Mouse (Mus musculus) layer of hippocampus, postnatal 14 days (tissue): ENCODE results near the gene Il1rl1. TPM values are rescaled to one million over a fixed set of nuclear protein-coding genes. Genes with fewer than 3 reads are reported as not detected.
A peak's percentile ranks its signal among the peaks of the same experiment; 100 is the strongest.

Source experiments
- DNase-seq, 2 experiments: peaks; one replicate each; pipeline ENCODE4 v3.0.0; 2021 to 2022; ENCODE audit warnings: low spot score in 2 of 2, mixed read lengths in 1 of 2
- long read RNA-seq, 2 experiments: library from polyadenylated mRNA; stranded (forward); transcript quantifications; one replicate each; pipeline ENCODE4 v2.0.0; 2021
- total RNA-seq, 2 experiments: library from RNA; stranded (reverse); gene quantifications; 2 replicates each; pipeline ENCODE4 v1.2.3; 2021

Il1rl1 gene
- under 1 TPM; 0.17 to 0.48 TPM for total RNA-seq
- long read RNA-seq, experiment 1 = 0 reads
- long read RNA-seq, experiment 2 = 0 reads

DNA sequence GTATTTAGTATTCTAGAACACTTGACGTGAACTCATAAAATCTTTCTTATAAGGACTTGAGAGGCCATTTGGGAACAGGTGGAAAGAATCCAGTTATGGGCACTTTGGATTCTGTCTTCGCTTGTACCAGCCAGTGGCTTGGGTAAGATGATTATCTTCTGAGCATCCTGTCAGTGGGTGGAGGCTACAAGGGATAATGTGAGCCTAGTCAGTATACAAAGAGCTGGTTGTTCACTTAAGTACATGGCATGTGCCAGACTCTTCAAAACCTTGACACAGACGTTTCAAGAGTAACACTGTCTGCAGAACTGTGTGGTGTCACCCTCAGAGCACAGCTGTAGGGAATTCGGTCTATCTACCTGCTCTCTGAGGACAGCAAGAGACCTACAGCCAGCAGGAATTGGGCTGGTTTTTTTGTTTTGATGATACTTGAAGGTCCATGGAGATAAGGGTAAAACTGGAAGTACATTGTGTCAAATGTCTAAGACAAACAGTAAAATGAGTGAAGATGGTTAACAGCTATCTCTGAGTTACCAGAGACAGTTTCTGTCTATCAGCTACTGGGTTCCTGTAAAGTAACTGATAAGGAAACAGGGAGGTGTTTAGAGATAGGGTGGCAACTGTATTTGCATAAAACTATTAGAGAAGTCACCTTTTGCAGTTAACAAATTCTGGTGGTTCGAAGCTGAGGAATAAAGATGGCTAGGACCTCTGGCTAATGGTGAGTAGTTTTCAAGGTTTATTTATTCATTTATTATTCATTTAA is at the start of gene Il1rl1:
TSS of gene Il1rl1 (plus strand) at position 661 of the 766 bp plus-strand sequence.
- DNase-seq = no peak

DNA sequence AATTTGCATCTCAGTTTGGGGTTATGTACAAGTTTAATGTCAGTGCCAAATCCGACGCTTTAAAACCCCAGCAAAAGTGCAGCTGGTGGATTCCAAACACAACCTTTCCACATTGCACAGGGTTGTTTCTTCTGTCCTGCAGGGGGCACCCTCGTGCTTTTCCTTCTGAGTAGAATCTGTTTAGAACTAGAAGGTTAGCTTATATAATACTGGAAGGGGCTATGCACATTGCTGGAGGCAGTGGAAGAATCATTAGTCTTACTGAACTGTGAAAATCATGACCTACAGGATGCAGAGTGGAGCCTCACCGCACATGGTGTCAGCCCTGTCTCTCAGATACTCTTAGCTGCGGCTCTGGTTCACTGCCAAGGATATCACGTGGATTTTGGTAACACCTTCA is 49.3 kb upstream of the Il1rl1 start:
- DNase-seq = peak; percentile 63 to 77

DNA sequence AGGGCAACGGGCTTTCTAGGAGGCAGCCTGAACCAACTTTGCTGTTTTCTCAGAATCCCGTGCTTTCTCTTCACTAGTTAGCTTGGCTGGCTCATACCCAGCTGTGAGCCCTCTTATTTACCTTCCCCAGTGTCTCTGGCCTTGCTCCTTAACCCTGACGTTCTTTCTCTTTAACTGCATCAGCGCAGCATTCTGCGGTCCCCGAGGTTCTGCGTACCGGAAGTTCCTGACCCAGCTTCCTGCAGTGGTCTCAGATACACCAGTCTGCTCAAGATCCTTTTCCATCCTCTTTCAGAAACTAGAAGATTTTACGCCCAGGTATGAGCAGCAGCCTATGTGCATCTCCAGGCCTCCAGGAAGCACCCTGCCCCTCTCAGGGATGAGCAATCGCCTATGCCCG is 48.4 kb upstream of the Il1rl1 start:
- DNase-seq = no peak

DNA sequence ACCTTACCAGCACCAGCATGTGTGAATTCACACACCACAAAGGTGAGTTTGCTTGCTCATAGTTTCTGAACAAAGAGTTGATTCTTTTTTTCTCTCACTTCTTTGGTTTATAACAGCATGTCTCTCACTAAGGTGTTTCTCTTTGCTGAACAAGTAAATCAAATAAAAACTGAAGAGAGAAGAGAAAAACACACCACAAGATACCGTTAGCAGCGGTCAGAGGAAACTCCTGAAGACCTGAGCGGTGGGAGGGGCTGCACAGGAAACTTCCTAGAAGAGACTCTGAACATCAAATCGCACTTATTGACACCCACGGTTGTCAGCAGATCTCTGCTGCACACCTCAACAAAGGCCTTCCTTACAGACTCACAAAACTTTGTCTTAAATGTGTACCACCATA is 46.5 kb upstream of the Il1rl1 start:
- DNase-seq = no peak

DNA sequence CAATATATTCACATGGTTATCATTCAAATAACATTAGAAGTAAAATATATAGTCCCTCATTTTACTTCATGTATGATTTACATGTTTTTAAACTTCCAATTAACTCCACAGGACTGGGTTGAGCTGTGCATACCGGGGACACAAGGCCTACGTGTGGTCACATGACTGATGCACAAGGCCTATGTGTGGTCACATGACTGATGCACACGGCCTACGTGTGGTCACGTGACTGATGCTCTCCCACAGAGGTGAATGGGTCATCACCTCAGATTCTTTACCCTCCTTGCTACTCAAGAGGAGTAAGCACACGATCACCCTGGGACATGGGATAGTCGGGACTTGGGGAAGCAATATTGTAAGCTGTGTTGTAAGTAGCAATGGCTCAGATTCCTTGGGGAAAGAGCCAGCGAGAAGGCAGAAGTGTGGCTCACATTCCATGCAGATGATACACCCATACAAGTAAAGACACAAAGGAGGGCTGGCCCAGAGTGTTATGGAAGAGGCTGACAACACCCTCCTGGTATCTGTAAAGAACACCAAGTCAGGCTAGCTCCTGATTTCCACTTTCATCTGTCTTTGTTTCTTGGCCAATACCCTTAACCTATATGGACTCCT is 44.3 kb upstream of the Il1rl1 start:
- DNase-seq = no peak

DNA sequence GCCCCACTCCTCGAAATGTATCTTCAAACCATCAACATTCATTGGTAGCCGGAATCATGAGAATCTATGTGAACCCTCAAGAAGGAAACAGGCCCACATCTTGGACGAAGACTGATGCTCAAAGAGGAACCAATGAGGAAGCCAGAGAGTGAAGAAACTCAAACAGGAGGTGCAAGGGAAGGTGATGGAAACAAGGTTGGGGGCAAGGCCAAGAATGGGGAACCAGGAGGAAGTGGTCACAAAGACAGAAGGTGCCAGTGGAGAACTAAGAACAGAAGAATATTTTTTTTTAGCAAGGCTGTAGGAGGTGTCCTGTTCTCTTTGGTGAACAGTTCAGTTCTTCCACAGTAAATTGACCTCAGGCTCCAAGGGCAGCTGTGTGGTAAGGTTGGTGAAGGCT is 38.0 kb upstream of the Il1rl1 start:
- no peak for DNase-seq

DNA sequence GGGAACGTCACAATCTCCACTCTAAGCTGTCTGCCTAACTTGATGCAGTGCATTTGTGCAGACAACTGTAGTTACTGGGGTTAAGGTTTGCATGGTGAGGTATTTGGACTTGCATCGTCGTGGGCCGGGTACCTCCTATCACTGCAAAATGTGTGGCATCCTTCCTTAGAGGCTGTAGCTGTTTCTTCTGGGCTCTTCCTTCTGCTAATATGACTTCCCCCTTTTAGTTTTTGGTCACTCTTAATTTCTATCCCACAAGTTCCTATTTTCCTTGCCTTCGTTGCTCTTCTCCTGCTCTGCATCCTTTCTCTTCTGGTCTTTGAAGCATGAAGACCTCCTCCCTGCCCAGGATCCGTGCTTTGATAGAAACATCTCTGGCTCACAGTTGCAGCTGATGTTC is 36.8 kb upstream of the Il1rl1 start:
- no peak for DNase-seq

DNA sequence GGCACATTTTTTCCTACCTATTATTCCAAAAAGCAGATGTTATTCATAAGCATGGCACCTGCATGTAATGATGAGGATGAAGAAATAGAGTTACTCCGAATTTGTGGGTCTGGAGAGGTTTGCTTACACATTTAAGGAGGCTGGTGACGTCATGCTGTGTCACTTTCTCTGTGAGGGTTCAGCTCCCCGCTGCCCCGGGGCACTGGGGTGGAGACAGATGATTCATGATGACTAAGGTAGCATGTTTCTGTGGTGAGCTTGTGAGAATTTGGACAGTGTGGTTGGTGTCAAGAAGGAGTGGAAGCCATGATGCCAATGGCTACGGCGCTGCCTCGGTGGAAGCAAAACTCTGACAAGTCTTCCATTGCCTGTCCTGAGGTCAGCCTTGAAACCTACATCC is 36.2 kb upstream of the Il1rl1 start:
- DNase-seq = no peak

DNA sequence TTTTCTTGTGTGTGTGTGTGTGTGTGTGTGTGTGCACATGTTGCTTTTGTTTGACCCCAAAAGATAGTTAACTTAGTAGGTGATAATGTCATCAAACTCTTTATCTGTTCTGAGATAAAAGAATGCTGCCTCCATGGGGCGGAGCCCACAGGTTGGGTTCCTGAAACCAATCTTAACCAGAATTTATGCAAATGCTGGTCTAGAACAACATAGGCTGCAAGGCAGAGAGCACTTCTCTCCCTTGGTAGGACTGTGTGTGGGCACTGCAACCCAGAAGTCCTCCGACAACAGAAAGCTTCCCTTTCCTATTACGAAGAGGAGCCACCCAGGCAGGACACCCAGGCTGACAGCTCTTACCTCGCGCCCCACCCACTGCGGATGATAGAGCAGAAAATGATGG is 29.7 kb upstream of the Il1rl1 start:
- DNase-seq = no peak

DNA sequence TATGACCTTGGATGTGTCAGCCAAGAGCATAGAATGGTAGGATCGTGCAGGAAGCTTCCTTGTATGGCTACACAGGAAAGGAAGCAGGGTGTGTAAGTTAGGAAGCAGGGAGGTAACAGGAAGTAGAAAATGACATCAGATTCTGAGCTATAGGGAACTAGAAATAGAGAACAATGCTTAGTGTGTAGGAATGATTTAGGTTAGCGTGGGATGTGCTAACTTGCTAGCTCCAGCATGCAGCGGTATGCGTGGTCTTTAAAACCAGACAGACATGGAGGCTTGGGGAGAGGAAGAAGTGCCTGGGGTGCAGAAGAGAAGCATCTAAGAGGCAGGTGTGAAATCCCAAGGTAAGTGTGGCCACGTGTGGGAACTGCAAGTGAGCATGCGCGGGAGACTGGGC is 24.7 kb upstream of the Il1rl1 start:
- no peak for DNase-seq

DNA sequence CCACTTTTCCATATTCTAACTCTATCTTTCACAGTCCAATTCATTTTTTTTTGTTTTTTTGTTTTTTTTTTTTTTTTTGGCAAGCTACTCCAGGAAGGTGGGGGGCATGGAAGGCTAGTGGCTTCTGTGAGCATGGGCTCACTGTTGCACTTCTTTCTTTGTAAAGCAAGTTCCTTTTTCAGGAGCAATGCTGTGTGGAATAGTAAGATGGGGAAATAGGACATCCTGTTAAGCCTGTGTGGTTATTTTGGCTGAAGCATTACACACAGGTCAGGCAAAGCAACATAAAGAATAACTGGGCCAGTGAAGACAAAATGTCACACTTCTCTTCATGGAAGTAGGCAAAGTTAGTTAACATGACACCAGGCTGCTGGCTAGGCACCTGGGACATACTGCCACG is 19.5 kb upstream of the Il1rl1 start:
- no peak for DNase-seq

DNA sequence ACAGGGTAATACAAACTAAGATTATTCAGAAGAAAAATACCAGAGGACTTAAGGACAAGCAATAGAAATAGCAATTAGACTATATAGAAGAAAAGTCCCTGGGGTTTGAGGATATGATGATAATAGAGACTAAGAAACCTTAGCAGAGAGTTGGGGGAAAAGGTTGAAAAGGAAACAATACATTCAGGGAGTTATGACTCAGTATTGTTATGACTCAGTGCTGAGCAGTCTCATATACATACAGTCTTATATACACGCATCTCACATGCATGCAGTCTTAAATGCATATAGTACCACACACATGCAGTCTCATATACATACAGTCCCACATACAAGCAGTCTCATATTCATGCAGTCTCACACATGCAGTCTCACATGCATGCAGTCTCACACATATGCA is 16.3 kb upstream of the Il1rl1 start:
- DNase-seq = no peak

DNA sequence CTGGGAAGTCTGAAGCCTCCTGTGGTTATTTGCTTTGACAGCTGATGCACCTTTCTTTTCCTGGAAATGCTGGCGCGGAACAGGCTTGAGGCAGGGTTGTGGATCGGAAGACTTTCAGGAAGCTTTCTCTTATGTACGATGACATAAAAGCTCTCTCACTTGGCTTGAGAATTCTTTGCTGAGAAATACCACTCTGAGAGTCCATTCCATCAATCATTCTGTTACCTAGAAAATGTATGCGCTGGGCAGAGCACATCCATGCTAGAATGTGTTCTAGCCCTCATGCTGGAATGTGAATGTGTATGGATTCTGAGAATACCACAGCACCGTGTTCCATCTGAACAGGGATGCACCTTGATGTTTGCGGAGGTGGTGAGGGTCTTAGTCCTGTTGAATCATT is 15.1 kb upstream of the Il1rl1 start:
- no peak for DNase-seq

DNA sequence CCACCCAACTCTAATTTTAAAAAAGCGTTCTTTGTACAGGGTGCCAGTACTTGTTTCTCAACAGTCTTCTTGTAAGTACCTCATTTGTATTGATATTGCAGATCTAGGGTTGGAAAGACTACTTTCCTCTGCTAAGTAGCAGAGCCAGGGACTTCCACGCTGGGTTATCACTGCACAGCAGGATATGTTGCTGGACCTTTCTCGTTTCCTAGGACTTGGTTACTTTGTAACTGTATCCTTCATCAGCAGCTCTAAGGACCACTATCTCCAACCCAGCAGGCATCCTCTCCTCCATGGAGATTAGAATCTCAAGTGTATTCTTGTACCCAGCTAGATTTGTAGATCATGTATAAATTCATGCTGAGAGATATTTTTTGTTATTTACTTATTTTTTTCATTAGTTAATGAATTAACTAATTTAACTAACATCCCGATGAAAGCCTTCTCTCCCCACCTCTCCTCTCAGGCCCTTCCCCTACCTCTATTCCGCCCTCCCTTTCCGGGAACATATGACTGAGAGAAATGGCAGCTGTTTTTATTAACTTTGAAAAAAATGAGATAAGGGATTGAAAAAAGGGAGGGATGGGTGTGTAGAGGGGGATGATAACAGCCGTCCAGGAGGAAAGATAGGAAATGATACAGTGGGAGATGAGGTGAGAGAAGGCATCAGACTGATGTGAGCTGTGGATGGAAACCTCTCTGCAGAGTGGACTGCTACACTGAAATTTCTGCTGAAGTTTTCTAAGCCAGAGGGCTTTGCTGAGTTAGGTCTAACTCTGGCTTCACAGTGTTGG is 14.3 kb upstream of the Il1rl1 start:
- no peak for DNase-seq

DNA sequence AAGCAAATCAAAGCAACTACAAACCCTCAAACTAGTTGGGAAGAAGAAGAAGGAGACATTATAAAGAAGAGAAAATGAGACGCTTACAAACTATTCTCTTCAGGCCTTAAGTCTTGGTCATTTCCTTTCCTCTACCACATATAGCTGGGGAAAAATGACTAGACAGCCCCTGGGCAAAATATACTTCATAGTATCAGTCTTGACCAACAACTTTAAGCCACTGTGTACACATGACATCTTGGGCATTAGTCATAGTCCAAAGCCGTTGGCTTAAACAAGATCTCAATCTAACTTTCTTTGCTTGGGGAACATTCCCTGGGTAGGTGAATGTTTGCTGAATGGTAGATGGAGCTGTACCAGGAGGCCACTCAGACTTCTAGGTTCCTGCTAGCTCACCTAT is 12.3 kb upstream of the Il1rl1 start:
- DNase-seq = no peak

DNA sequence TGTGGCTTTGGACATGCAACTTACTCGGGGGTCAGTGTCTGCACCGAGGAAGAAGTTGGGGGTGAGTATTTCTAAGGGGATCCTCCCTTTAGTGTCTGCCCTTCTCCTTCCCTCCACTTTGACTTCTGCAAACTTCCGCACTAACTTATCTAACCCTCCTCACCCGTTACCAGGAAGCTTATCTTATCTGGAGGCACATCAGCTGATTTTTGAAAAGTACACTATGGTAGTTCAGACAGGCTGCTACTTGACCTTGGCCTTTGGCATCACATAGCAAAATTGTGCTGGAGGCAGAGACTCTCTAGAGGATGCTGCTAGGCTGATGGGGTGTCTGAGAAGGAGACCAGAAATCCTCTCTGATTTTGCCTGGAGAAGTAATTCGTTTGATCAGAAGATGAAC is 10.9 kb upstream of the Il1rl1 start:
- no peak for DNase-seq

DNA sequence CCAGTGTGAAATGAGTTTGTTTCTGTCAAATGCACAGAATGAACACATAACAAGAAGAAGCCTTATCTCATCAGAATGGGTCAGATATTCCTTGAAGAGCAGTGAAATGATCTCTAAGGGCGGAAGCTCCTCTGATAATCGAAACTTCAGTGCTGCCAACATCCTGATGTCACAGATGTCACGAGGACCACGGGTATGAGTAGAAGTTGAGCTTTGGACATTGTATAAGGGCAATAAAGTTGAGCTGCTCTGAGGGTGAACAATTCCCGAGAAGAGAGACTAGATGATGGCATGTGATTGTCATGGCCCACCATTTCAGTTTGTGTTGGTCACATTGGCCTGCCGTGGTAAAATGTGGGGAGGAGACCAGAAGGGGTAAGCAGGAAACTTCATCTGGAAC is 5.5 kb upstream of the Il1rl1 start:
- DNase-seq = no peak

DNA sequence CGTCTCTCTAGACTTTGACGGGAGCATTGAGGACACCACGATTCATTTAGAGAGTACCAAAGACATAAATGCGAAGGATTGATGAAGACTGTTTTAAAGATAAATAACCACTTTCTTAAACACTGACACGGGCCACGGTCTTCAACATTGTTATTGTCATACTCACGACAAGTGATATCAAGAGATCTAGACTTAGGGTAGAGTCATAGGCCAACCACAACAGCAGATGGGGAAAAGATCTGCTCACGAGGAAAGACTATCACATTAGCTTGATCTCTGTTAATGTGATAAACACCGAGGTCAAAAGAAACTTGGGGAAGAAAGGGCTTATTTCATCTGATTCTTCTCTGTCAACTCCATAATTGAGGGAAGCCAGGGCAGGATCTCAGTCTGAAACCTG is 2.1 kb upstream of the Il1rl1 start:
- no peak for DNase-seq

DNA sequence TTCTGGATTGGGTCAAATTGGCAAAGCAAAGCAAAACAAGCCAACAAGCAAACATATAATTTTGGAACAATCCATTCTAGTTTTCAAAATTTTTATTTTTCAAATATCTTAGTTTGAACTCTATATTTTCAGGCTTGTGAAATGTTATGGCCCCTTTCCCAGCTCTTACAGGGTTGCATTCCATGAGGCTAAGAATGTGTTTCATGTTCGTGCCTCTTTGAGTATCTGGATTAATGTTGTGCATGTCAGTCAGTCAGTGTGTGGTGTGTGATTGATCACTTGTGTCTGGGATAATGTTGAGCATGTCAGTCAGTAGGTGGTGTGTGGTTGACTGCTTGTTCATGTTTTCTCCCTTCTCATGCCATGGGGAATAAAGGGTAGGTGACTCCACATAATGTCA is 1.5 kb upstream of the Il1rl1 start:
- DNase-seq = no peak

DNA sequence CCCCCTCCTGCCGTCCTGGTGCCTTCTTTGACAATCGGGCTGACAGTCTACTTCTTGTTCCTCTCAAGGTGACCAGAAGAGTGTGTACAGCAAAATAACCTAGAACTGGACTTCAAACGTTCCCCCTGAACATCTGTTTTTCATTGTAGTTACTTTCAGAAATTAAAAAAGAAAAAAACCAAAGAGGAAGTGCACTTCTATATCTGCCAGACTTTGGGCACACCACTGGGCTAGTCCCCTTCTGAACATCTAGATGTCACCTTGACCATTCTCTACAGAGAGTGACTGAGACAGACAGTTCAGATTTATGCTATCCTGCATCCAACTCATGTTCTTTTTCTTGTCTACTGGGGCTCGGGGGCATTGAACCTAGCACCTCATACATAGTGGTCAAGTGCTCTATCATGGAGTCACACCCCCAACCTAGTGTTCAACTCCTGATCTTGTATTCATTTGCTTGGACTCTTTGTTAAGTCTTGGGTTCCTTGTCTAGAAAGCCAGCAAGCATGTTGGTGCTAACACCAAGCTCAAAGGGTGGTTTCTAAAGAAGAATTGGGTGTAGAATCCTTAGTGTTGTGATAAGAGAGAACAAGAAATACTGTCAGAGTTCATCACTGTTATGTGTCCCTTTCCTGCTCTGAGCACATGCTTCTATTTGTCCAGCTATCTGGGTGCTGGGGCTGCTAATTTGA is 919 bp downstream of the Il1rl1 start:
- DNase-seq = no peak

DNA sequence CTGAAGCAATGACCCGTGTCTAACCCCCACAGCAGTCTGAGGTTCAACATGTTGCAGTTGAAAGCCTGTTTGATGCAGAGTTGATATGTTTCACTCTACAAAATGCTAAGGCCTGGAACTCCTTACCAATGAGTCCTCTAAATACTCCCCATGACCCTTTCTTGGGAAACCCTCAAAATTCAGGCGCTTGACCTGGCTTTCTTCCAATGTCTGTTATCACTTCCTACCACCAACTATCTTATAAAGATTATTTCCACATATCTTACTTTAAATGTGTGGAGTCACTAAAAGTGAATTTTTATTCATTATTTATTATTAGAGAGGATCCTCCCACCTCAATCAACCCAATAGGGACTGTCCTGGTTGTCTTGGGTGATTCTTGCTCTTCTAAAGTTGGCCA is 2.8 kb downstream of the Il1rl1 start:
- no peak for DNase-seq

DNA sequence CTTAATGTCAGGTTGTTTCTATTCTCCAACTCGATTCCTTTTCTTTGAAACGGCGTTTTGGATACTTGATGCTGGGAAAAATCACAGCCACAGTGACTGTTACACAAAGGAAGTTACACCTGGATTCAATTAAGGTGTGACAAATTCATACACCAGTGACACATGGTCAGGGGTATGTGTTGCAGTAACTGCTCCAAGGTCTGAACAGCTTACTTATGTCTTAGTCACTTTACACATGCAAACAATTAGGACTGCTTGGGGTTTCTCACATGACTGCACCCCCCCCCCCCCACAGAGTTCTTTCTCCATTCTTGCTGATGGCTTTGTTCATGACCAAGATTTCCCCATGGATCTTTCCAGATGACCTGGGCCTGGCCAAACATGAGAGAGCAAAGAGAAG is 6.6 kb downstream of the Il1rl1 start:
- DNase-seq = no peak
